Mouse (Mus musculus) small intestine, adult 2 months (tissue): ENCODE data around the gene Gabrg3.

Source experiments
- CTCF ChIP-seq: fragments of 200-500 bp; IDR thresholded peaks from 2 replicates; pipeline ENCODE4 v1.5.1; 2012; ENCODE audit warnings: low read depth, mild to moderate bottlenecking, control low read depth, inconsistent platforms, low read length, moderate library complexity, mixed read lengths; ENCODE audit not compliant: insufficient replicate concordance, insufficient read length; ENCODE audit errors: extremely low read depth
- POLR2A ChIP-seq: fragments of 200-500 bp; IDR thresholded peaks from 2 replicates; pipeline ENCODE4 v1.6.1; 2012; ENCODE audit warnings: low read depth, mild to moderate bottlenecking, control low read depth, inconsistent platforms, low read length, moderate library complexity

DNA sequence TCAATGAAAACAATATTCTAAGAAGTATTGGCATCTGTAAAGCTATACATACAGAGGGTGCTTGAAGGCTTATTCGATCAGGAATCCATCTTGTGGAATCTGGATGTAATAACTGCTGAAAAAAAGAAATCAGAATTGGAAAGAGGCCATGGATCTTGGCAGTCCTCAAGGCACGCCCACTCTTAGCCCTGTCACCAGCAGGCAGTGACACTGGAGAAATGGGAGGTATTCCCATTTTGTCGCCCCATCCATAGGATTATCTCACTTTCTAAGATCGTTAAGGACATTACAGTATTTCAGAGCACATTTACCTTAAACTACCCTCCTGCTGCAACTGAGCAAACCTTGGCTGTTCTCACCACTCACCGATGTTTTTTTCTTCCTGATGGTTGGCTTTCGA, 657.8 kb downstream of the Gabrg3 start:
- TF ChIP-seq CTCF (no peak), POLR2A (no peak)
